Mouse (Mus musculus): ENCODE measurements at regions not wholly inside any gene's neighbourhood (a gene's known extent, or its start where the extent isn't known, plus 50 kb on each side); places are given as distances from the start of the nearest gene placed in this dataset.

GRCm38 (mm10) chr12:107307094-107307740 is 181.2 kb upstream of the 3110018I06Rik start:
- no peak for DNase-seq

- DNase-seq, result no peak
Observed at GRCm38 (mm10) chr12:107315446-107315845, 173.0 kb upstream of the 3110018I06Rik start.

GRCm38 (mm10) chr12:107322861-107323260 is 165.6 kb upstream of the 3110018I06Rik start:
- DNase-seq, result no peak

- DNase-seq, result no peak
Observed at GRCm38 (mm10) chr12:107326101-107326500, 162.3 kb upstream of the 3110018I06Rik start.

GRCm38 (mm10) chr12:107327107-107327770 is 161.2 kb upstream of the 3110018I06Rik start:
- no peak for DNase-seq

GRCm38 (mm10) chr12:107328986-107329385 is 159.4 kb upstream of the 3110018I06Rik start:
- DNase-seq, result no peak

GRCm38 (mm10) chr12:107334366-107334765 is 154.1 kb upstream of the 3110018I06Rik start:
- DNase-seq, result no peak

- DNase-seq, result peak; percentile 10
Observed at GRCm38 (mm10) chr12:107335106-107335505, 153.3 kb upstream of the 3110018I06Rik start.

- DNase-seq, result no peak
Observed at GRCm38 (mm10) chr12:107338758-107339157, 149.7 kb upstream of the 3110018I06Rik start.

- DNase-seq, result no peak
Observed at GRCm38 (mm10) chr12:107356211-107356610, 132.2 kb upstream of the 3110018I06Rik start.

GRCm38 (mm10) chr12:107356974-107357373 is 131.5 kb upstream of the 3110018I06Rik start:
- no peak for DNase-seq

- DNase-seq, result no peak
Observed at GRCm38 (mm10) chr12:107360511-107360910, 127.9 kb upstream of the 3110018I06Rik start.

GRCm38 (mm10) chr12:107361606-107362005 is 126.8 kb upstream of the 3110018I06Rik start:
- no peak for DNase-seq

GRCm38 (mm10) chr12:107362120-107362519 is 126.3 kb upstream of the 3110018I06Rik start:
- no peak for DNase-seq

GRCm38 (mm10) chr12:107372254-107372653 is 116.2 kb upstream of the 3110018I06Rik start:
- no peak for DNase-seq

- no peak for DNase-seq
Observed at GRCm38 (mm10) chr12:107392050-107392795, 96.2 kb upstream of the 3110018I06Rik start.

GRCm38 (mm10) chr12:107394467-107394866 is 94.0 kb upstream of the 3110018I06Rik start:
- DNase-seq, result no peak

- no peak for DNase-seq
Observed at GRCm38 (mm10) chr12:107404821-107405220, 83.6 kb upstream of the 3110018I06Rik start.

- peak; percentile 21 for DNase-seq
Observed at GRCm38 (mm10) chr12:107423923-107424322, 64.5 kb upstream of the 3110018I06Rik start.

GRCm38 (mm10) chr12:107438506-107438905 is 49.9 kb upstream of the 3110018I06Rik start:
- peak; percentile 14 for DNase-seq

All from gastrocnemius, postnatal 10 days (tissue).